Mouse (Mus musculus) MEL (cell line): ENCODE results near the gene Nudt17.

ENCODE experiments used
- BHLHE40 ChIP-seq: IDR thresholded peaks from 2 replicates; pipeline ENCODE4 v1.6.1; 2012; ENCODE audit warnings: low read depth, mild to moderate bottlenecking, inconsistent platforms, low read length, improper control_type of control experiment, borderline replicate concordance
- CTCF ChIP-seq, 3 experiments: IDR thresholded peaks in 2 of 3; conservative IDR thresholded peaks in 1 of 3; 2 replicates each; pipeline ENCODE4 v1.5.1; 2011 to 2012; ENCODE audit warnings: low read length in 3 of 3, low read depth in 2 of 3, mild to moderate bottlenecking in 2 of 3, improper control_type of control experiment in 1 of 3, inconsistent platforms in 1 of 3, mixed read lengths in 1 of 3, moderate library complexity in 1 of 3; ENCODE audit not compliant: control insufficient read depth in 1 of 3, insufficient read depth in 1 of 3, poor library complexity in 1 of 3, severe bottlenecking in 1 of 3
- ELF1 ChIP-seq: IDR thresholded peaks from 2 replicates; pipeline ENCODE4 v1.6.1; 2014; ENCODE audit warnings: low read depth, mild to moderate bottlenecking, inconsistent platforms, low read length, improper control_type of control experiment, moderate library complexity
- GATA1 ChIP-seq: IDR thresholded peaks from 2 replicates; pipeline ENCODE4 v1.6.1; 2011; ENCODE audit warnings: low read depth, low read length, improper control_type of control experiment
- MEF2A ChIP-seq: IDR thresholded peaks from 2 replicates; pipeline ENCODE4 v1.6.1; 2014; ENCODE audit warnings: low read depth, mild to moderate bottlenecking, inconsistent platforms, low read length, improper control_type of control experiment; ENCODE audit not compliant: poor library complexity, insufficient replicate concordance, severe bottlenecking; ENCODE audit errors: extremely low read depth
- MXI1 ChIP-seq: IDR thresholded peaks from 2 replicates; pipeline ENCODE4 v1.6.1; 2011; ENCODE audit warnings: mild to moderate bottlenecking, low read depth, low read length, improper control_type of control experiment

DNA sequence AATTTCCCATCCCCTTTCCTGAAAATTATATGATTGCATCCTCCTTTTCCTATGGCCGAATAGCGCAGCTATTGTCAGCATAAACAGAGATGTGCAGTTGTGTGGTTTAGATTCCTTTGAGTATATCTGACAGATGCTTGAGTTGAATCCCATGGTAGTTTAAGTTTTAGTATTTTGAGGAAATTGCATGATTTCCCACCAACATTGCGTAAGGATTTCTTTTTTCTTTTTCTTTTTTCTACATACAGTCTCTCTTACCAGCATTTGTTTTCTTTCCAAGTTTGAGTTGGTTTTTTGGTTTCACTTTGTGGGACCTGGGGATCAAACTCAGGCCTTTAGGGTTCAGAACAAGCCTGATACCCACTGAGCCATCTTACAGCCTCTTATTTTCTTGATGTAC is 36.0 kb upstream of the Nudt17 start:
- TF ChIP-seq MEF2A (no peak), MXI1 (no peak), ELF1 (no peak), BHLHE40 (no peak), GATA1 (no peak), CTCF (IDR thresholded peaks at IDR 0.05 in 2 of 3, conservative IDR thresholded peaks at IDR 0.05 in 1 of 3; ENCODE audit: control insufficient read depth in 1 of 3, insufficient read depth in 1 of 3, low read depth in 2 of 3, low read length in 3 of 3, poor library complexity in 1 of 3, severe bottlenecking in 1 of 3) (no peak)
